Mouse (Mus musculus): Measurements from ENCODE around the gene Nyx. TPM values are rescaled to one million over a fixed set of nuclear protein-coding genes. Genes with fewer than 3 reads are reported as not detected.

Gene Nyx
- total RNA-seq, 4 experiments from 2014 or later: 0.19 to 0.62 (median 0.42) TPM

- DNase-seq (ENCODE audit: low spot score in 2 of 2): no peak
Measured at GRCm38 (mm10) chrX:13490941-13491340, 25.0 kb downstream of the Nyx start.

GRCm38 (mm10) chrX:13492922-13493321, 27.0 kb downstream of the Nyx start:
- no peak for DNase-seq (ENCODE audit: low spot score in 2 of 2)

- DNase-seq (ENCODE audit: low spot score in 2 of 2): no peak
Measured at GRCm38 (mm10) chrX:13494892-13495703, 29.2 kb downstream of the Nyx start.

DNA sequence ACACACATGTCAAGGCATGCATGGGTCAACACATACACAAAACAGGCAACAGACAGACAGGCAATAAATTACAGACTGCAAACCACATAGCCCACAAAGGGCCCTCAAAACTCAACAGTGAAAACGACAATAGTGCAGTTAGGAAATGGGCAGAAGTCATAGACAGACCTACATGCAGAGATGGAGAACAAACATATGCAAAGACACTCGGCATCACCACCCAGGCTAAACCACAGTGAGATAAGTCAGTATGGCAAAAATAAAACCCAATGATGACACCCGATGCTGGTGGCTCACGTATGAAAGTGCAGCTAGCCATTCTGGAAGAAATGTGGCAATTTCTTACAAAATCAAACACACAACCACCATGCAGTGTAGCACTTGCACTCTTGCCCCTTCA, 34.4 kb downstream of the Nyx start:
- no peak for DNase-seq (ENCODE audit: low spot score in 2 of 2)

DNA sequence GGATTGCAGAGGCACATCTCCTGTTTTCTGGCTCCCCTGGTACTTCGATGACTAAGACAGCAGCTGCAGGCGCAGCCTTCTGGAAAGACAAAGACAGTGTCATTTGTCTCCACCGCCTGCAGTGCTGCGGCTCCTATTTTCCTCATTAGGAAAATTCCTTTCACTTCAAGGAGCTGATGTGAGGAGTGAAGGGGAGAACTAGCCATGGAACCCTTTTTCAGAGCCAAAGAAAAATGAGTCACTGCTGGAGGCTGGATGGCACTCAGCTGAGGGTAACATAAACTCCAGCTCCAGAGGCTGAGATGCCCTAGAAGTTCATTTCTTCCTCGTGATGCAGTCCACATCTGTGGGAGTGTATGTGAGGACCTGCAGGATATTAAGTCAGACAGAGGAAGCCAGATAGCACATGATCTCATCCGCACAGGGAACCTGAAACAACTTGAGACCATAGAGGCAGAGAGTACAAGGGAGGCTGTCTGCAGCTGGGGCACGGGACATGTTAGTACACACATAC, 37.0 kb downstream of the Nyx start:
- no peak for DNase-seq (ENCODE audit: low spot score in 2 of 2)

DNA sequence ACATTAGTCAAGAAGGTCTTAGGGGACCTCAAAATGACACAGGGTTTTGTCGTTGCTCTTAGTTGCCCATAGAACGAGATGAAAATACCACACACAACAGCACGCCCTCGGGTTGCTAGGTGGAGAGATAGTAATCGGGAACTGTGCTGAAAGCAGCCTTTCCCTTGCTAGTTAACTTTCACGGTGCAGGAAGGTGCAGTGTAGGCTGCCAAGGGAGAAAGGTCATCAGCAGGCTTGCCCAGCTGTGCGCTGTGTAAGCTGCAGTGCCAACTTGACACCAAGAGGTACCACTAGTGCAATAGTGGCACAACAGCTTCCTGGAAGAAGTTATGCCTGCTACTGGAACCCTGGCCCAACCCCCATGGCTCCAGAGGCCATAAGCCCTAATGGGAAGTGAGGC, 38.5 kb downstream of the Nyx start:
- DNase-seq (ENCODE audit: low spot score in 2 of 2): no peak

DNA sequence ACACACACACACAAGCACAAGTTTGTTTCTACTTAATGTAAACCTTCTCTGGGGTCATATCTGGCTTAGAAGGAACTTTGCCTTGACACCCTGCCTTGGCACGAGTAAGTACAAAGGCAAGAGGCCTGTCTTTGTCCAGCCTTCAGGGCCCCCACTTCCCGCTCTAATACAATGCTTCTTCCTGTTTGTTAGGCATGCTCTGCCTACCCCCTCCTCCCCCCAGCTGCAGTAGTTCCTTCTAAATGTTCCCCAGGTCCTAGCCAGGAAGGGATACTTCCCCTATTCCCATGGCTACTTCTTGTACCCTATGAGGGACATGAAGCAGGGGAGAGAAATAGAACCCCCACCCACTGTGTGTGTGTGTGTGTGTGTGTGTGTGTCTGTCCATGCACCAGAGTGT, 40.5 kb downstream of the Nyx start:
- DNase-seq (ENCODE audit: low spot score in 2 of 2): no peak

DNA sequence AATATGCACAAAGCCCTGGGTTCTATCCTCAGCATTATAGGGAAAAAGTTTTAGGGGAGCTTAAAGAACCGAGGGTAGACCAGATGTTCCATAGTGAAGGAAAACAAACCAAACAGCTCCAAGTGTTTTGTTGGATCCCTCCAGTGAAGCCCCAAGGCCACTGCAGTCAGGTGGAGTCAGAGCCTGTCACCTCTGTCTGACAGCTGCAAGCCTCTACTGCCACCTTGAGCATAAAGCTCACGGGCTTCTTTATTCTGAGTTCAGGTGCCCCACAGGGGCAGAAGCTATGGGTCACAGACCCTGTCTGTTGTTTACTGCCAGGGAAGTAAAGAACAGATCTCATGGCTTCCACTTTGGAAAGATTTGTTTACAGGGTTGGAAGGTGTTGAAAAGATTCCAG, 47.2 kb downstream of the Nyx start:
- DNase-seq (ENCODE audit: low spot score in 2 of 2): no peak

DNA sequence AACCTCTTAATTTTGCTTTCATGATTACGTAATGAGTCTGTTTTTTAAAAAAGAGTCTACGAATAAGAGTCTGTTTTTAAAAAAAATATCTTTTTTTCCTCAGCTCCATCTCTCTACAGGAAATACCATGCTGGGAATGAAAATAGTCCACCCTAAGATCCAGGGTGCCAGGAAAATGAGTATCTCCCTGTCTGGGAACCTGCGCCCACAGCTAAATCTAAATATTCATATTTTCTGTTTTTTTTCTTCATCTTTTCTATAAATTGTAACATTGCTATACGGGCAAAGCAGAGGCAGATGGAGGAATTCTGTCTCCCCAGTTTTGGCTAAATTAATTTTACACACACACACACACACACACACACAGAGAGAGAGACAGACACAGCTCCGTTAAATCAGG, 48.0 kb downstream of the Nyx start:
- no peak for DNase-seq (ENCODE audit: low spot score in 2 of 2)

DNA sequence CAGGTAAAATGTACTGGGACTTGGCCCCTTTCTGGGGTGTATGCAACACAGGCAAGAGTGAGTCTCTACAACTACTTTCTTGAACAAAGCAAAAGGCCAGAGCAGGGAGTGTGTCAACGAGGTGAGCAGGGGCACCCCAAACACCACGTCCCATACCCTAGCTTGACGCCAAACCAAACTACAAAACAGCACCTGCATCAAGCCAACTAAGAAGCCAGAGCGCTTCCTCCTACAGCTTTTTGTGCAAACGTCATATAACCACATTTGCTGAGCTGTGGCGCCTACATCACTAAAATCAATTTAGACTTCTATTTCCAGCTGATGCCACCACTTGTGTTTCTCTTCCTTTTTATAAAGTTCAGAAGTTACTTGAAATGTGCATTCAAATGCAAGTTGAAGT, 50.5 kb downstream of the Nyx start:
- DNase-seq (ENCODE audit: low spot score in 2 of 2): no peak

GRCm38 (mm10) chrX:13518019-13518418, 52.1 kb downstream of the Nyx start:
- DNase-seq (ENCODE audit: low spot score in 2 of 2): no peak

- DNase-seq (ENCODE audit: low spot score in 2 of 2): no peak
Measured at GRCm38 (mm10) chrX:13518781-13519407, 53.0 kb downstream of the Nyx start.

GRCm38 (mm10) chrX:13519408-13519783, 53.5 kb downstream of the Nyx start:
- DNase-seq (ENCODE audit: low spot score in 2 of 2): no peak

- DNase-seq (ENCODE audit: low spot score in 2 of 2): no peak
Measured at GRCm38 (mm10) chrX:13520566-13520965, 54.7 kb downstream of the Nyx start.

GRCm38 (mm10) chrX:13521288-13521687, 55.4 kb downstream of the Nyx start:
- no peak for DNase-seq (ENCODE audit: low spot score in 2 of 2)

Other genes starting within 250 kb of the Nyx start
- 100 to 1,000 TPM; 167 to 255 (median 212) TPM for gene Ddx3x, start 185.1 kb upstream of the Nyx start, total RNA-seq (2022)
- gene Gpr34, start 166.0 kb downstream of the Nyx start, total RNA-seq (2022): 10 to 100 TPM; 11.0 to 45.2 (median 20.5) TPM
- not detected for gene Gpr82, start 195.3 kb downstream of the Nyx start, total RNA-seq (2022)